Comparison of ENCODE assay signal across 19 mouse cellular contexts in genomic region chr14:100026671-100027070, GRCm38 (mm10).
DNase-seq lines count a peak whose midpoint lies in the region; ATAC-seq and TF ChIP-seq lines count a peak whose summit lies in the region.
"Had no signal": no experiment of that assay in that cellular context is flagged by ENCODE, and none has a peak within 500 bp of the region (broad histone marks: within the 10 kb centered on the region; RNA-seq: fewer than 3 reads in every experiment).

No protein-coding gene starts in this region.

- H3K9me3 ChIP-seq in heart, embryonic 12.5 days (replicated peaks), result 0 out of 2 replicates have a peak, but pooled peaks cover 2% of the 10 kb centered on the region
- H3K9me3 ChIP-seq in kidney, postnatal 0 days (replicated peaks; ENCODE audit: low read length), result no peaks in the 10 kb centered on the region
- H3K9me3 ChIP-seq: forebrain, embryonic 15.5 days; heart, embryonic 13.5 days; limb, embryonic 15.5 days had no signal

- 47% methylated on average over 6 of the region's 6 CpGs for WGBS in heart, adult 2 months
- WGBS in heart, embryonic 12.5 days, result 82% methylated on average over 6 of the region's 6 CpGs
- 79% methylated on average over 6 of the region's 6 CpGs for WGBS in kidney, postnatal 0 days

- H3K27ac ChIP-seq in heart, adult 2 months, result peak overlapping the region; percentile 34; the same call in 1 of the 2 replicates
- no peak overlapping the region for H3K27ac ChIP-seq in heart, embryonic 12.5 days (ENCODE audit: poor library complexity, severe bottlenecking)
- H3K27ac ChIP-seq in kidney, postnatal 0 days, result no peak overlapping the region
- H3K27ac ChIP-seq: forebrain, embryonic 15.5 days; heart, embryonic 13.5 days; hindbrain, embryonic 10.5 days; hindbrain, postnatal 0 days; limb, embryonic 15.5 days; macrophage; midbrain, embryonic 10.5 days had no signal

- H3K4me3 ChIP-seq in heart, adult 2 months, result peak overlapping the region; percentile 31
- no peak overlapping the region for H3K4me3 ChIP-seq in heart, embryonic 12.5 days
- H3K4me3 ChIP-seq in kidney, postnatal 0 days (replicated peaks; ENCODE audit: low read depth, low read length), result no peak overlapping the region
- H3K4me3 ChIP-seq: forebrain, embryonic 15.5 days; heart, embryonic 13.5 days; hindbrain, embryonic 10.5 days; limb, embryonic 15.5 days; midbrain, embryonic 10.5 days had no signal

- no peak overlapping the region for H3K4me2 ChIP-seq in heart, embryonic 12.5 days
- H3K4me2 ChIP-seq in kidney, postnatal 0 days (ENCODE audit: low read length), result no peak overlapping the region
- H3K4me2 ChIP-seq: forebrain, embryonic 15.5 days; heart, embryonic 13.5 days; limb, embryonic 15.5 days had no signal

- intact Hi-C loops in heart, adult 2 months (cut with DNase I), result no loop called here

- ATAC-seq in heart, embryonic 12.5 days (ENCODE audit: insufficient number of reproducible peaks, low FRiP score), result no peak
- no peak for ATAC-seq in kidney, postnatal 0 days (replicated peaks; ENCODE audit: low FRiP score, low read depth)
- ATAC-seq: forebrain, embryonic 15.5 days; hindbrain, postnatal 0 days had no signal

- H3K4me1 ChIP-seq in heart, adult 2 months (ENCODE audit: control insufficient read depth, insufficient read depth, low read length), result no peaks in the 10 kb centered on the region; the same call in 1 of the 2 replicates
- no peaks in the 10 kb centered on the region for H3K4me1 ChIP-seq in heart, embryonic 12.5 days (replicated peaks)
- no peaks in the 10 kb centered on the region for H3K4me1 ChIP-seq in kidney, postnatal 0 days (replicated peaks; ENCODE audit: insufficient read depth, low read length)
- H3K4me1 ChIP-seq: forebrain, embryonic 15.5 days; heart, embryonic 13.5 days; midbrain, embryonic 10.5 days had no signal

- no peak for DNase-seq in heart, adult 2 months
- peak; percentile 38 for DNase-seq in kidney, postnatal 0 days (ENCODE audit: low spot score)
- no peak for DNase-seq in kidney, adult 11 months
- DNase-seq in 3T3-L1 (ENCODE audit: low read depth, low spot score), result peak; percentile 4
- peak; percentile 24 for DNase-seq in brain, adult 2 months (ENCODE audit: low read depth, low spot score)
- no peak for DNase-seq in spleen, adult 18-20 months
- DNase-seq: adrenal gland, adult 2 months; cerebellum, adult 8-10 months; kidney, adult 9 months; retina, postnatal 1 day; thymus, postnatal 14 days had no signal

- no peaks in the 10 kb centered on the region for H3K36me3 ChIP-seq in heart, adult 2 months (ENCODE audit: control insufficient read depth, insufficient read depth, low read length)
- H3K36me3 ChIP-seq in heart, embryonic 12.5 days, result peaks cover 9% of the 10 kb centered on the region
- no peaks in the 10 kb centered on the region for H3K36me3 ChIP-seq in kidney, postnatal 0 days (ENCODE audit: insufficient read depth, low read length)

- no peak for TF ChIP-seq EP300 in heart, adult 2 months (IDR thresholded peaks at IDR 0.05; ENCODE audit: insufficient read depth, low read depth, low read length)

- TF ChIP-seq POLR2A in heart, adult 2 months (IDR thresholded peaks at IDR 0.05; ENCODE audit: insufficient read depth, low read depth, low read length), result no peak

- TF ChIP-seq CTCF in heart, adult 2 months (IDR thresholded peaks at IDR 0.05), result no peak
- no peak for TF ChIP-seq CTCF in kidney, postnatal 0 days (IDR thresholded peaks at IDR 0.05; ENCODE audit: low read depth)

- no peak overlapping the region for H3K9ac ChIP-seq in heart, adult 2 months (ENCODE audit: low read depth, low read length)
- no peak overlapping the region for H3K9ac ChIP-seq in heart, embryonic 12.5 days
- no peak overlapping the region for H3K9ac ChIP-seq in kidney, postnatal 0 days (ENCODE audit: low read depth, low read length)
- H3K9ac ChIP-seq: forebrain, embryonic 15.5 days; heart, embryonic 13.5 days; limb, embryonic 15.5 days had no signal

- H3K27me3 ChIP-seq in heart, adult 2 months (ENCODE audit: control insufficient read depth, insufficient read depth, low read length), result no peaks in the 10 kb centered on the region
- H3K27me3 ChIP-seq in heart, embryonic 12.5 days (replicated peaks), result no peaks in the 10 kb centered on the region
- no peaks in the 10 kb centered on the region for H3K27me3 ChIP-seq in kidney, postnatal 0 days (ENCODE audit: insufficient read depth, low read length)
- H3K27me3 ChIP-seq: forebrain, embryonic 15.5 days; heart, embryonic 13.5 days; limb, embryonic 15.5 days had no signal

- no peaks in the 10 kb centered on the region for H3K79me2 ChIP-seq in heart, adult 2 months (replicated peaks; ENCODE audit: control insufficient read depth, insufficient read depth, low read length)

Comparison
In these comparisons a context has a peak if more than half of its experiments do, and no peak if none do; other contexts are left out.
1. DNase-seq: peak in kidney, postnatal 0 days (single experiment), 3T3-L1 (single experiment) and brain, adult 2 months (single experiment); none in heart, adult 2 months (0 of 2), kidney, adult 11 months (single experiment) and spleen, adult 18-20 months (0 of 2).